10 mouse cellular contexts compared by ENCODE assay signal in the genomic region with DNA sequence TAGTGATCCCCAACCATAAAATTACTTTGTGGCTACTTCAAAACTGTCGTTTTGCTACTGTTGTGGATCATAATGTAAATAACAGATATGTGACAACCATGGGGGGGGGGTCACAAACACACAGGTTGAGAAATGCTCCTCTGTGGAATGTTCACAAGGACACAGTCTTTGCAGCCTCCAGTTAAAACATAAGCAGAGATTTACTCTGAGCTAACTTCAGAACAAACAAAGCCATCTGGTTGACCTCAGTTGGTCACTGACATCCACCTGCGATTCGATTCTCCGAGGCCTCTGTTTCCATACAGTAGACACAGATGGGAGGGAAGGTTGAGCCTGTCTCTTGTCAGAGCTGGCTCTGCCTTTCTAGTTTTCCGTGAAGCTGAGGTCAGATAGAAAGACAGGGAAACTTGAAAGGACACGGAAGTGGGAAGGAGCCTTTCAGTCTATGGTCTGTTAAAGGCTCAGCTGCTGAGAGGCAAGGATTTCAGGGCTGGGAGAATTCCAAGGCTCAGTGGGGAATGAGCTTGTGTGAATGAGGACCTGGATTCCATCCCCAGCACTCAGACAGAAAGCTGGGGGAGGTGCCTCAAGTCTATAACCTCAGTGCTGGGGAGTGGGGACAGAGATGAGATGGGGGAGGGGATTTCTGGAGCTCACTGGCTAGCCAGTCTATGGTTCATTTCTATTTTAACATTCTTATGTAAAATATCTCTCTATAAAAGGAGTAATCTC.
A peak's percentile ranks its signal among the peaks of the same experiment; 100 is the strongest.
DNase-seq lines count a peak whose midpoint lies in the region; ATAC-seq lines count a peak whose summit lies in the region.
"Had no signal": no experiment of that assay in that cellular context is flagged by ENCODE, and none has a peak within 500 bp of the region (broad histone marks: within the 10 kb centered on the region; RNA-seq: fewer than 3 reads in every experiment).

No protein-coding gene starts in this region.

- H3K9ac ChIP-seq in forebrain, embryonic 13.5 days: no peak overlapping the region
- no peak overlapping the region for H3K9ac ChIP-seq in hindbrain, embryonic 12.5 days
- H3K9ac ChIP-seq in liver, embryonic 15.5 days: no peak overlapping the region
- H3K9ac ChIP-seq in kidney, embryonic 15.5 days: no peak overlapping the region

- peaks cover 7% of the 10 kb centered on the region; the same call in 1 of the 2 replicates for H3K9me3 ChIP-seq in forebrain, embryonic 10.5 days
- no peaks in the 10 kb centered on the region for H3K9me3 ChIP-seq in forebrain, embryonic 13.5 days (replicated peaks)
- 0 out of 2 replicates have a peak, but pooled peaks cover 5% of the 10 kb centered on the region for H3K9me3 ChIP-seq in hindbrain, embryonic 10.5 days
- H3K9me3 ChIP-seq in hindbrain, embryonic 12.5 days (replicated peaks): no peaks in the 10 kb centered on the region
- H3K9me3 ChIP-seq in liver, embryonic 15.5 days (replicated peaks): no peaks in the 10 kb centered on the region
- no peaks in the 10 kb centered on the region for H3K9me3 ChIP-seq in kidney, embryonic 15.5 days (replicated peaks)

- H3K4me3 ChIP-seq in forebrain, embryonic 10.5 days: no peak overlapping the region
- H3K4me3 ChIP-seq in forebrain, embryonic 13.5 days: no peak overlapping the region
- no peak overlapping the region for H3K4me3 ChIP-seq in hindbrain, embryonic 10.5 days
- H3K4me3 ChIP-seq in hindbrain, embryonic 12.5 days: no peak overlapping the region
- H3K4me3 ChIP-seq in liver, embryonic 15.5 days (replicated peaks): no peak overlapping the region
- no peak overlapping the region for H3K4me3 ChIP-seq in kidney, embryonic 15.5 days (replicated peaks)

- H3K4me2 ChIP-seq in forebrain, embryonic 13.5 days: no peak overlapping the region
- no peak overlapping the region for H3K4me2 ChIP-seq in hindbrain, embryonic 12.5 days (replicated peaks)
- no peak overlapping the region for H3K4me2 ChIP-seq in liver, embryonic 15.5 days
- no peak overlapping the region for H3K4me2 ChIP-seq in kidney, embryonic 15.5 days

- no peak for DNase-seq in forebrain, embryonic 10.5 days (ENCODE audit: extremely low spot score, low spot score)
- no peak for DNase-seq in hindbrain, embryonic 10.5 days (ENCODE audit: low spot score)
- peak; percentile 52 for DNase-seq in ZHBTc4 (ENCODE audit: low read depth, low spot score)
- DNase-seq in kidney, postnatal 4 days: no peak
- DNase-seq: spleen, adult 18-20 months had no signal

- H3K36me3 ChIP-seq in forebrain, embryonic 10.5 days (replicated peaks): no peaks in the 10 kb centered on the region
- H3K36me3 ChIP-seq in forebrain, embryonic 13.5 days (ENCODE audit: poor library complexity, severe bottlenecking): no peaks in the 10 kb centered on the region
- no peaks in the 10 kb centered on the region for H3K36me3 ChIP-seq in hindbrain, embryonic 10.5 days
- no peaks in the 10 kb centered on the region for H3K36me3 ChIP-seq in hindbrain, embryonic 12.5 days
- H3K36me3 ChIP-seq in liver, embryonic 15.5 days (replicated peaks): no peaks in the 10 kb centered on the region
- no peaks in the 10 kb centered on the region for H3K36me3 ChIP-seq in kidney, embryonic 15.5 days

- 0 out of 2 replicates have a peak overlapping the region, but pooled peaks have one; percentile 57 for H3K27ac ChIP-seq in forebrain, embryonic 10.5 days
- no peak overlapping the region for H3K27ac ChIP-seq in forebrain, embryonic 13.5 days
- peak overlapping the region; percentile 23 for H3K27ac ChIP-seq in hindbrain, embryonic 10.5 days
- H3K27ac ChIP-seq in hindbrain, embryonic 12.5 days: no peak overlapping the region
- H3K27ac ChIP-seq in liver, embryonic 15.5 days (replicated peaks): peak overlapping the region; percentile 45; the same call in 1 of the 2 replicates
- no peak overlapping the region for H3K27ac ChIP-seq in kidney, embryonic 15.5 days

- ATAC-seq in forebrain, embryonic 13.5 days: no peak
- no peak for ATAC-seq in hindbrain, embryonic 12.5 days (ENCODE audit: low FRiP score)
- no peak for ATAC-seq in liver, embryonic 15.5 days (ENCODE audit: insufficient read depth)
- ATAC-seq in kidney, embryonic 15.5 days (replicated peaks; ENCODE audit: low FRiP score): no peak
- ATAC-seq: inflammation-experienced regulatory T-cells, adult 6 months had no signal

- 49% methylated on average over 6 of the region's 6 CpGs for WGBS in forebrain, embryonic 10.5 days
- WGBS in forebrain, embryonic 13.5 days: 40% methylated on average over 6 of the region's 6 CpGs
- 42% methylated on average over 6 of the region's 6 CpGs for WGBS in hindbrain, embryonic 10.5 days
- WGBS in hindbrain, embryonic 12.5 days: 42% methylated on average over 6 of the region's 6 CpGs
- WGBS in liver, embryonic 15.5 days (ENCODE audit: insufficient replicate concordance): 43% methylated on average over 6 of the region's 6 CpGs
- 41% methylated on average over 6 of the region's 6 CpGs for WGBS in kidney, embryonic 15.5 days

- H3K27me3 ChIP-seq in forebrain, embryonic 10.5 days (ENCODE audit: poor library complexity, severe bottlenecking): no peaks in the 10 kb centered on the region
- no peaks in the 10 kb centered on the region for H3K27me3 ChIP-seq in forebrain, embryonic 13.5 days
- H3K27me3 ChIP-seq in hindbrain, embryonic 10.5 days (ENCODE audit: insufficient read depth, poor library complexity, severe bottlenecking): no peaks in the 10 kb centered on the region
- H3K27me3 ChIP-seq in hindbrain, embryonic 12.5 days: no peaks in the 10 kb centered on the region
- H3K27me3 ChIP-seq in liver, embryonic 15.5 days: no peaks in the 10 kb centered on the region
- H3K27me3 ChIP-seq in kidney, embryonic 15.5 days: no peaks in the 10 kb centered on the region

- peaks cover 15% of the 10 kb centered on the region for H3K4me1 ChIP-seq in forebrain, embryonic 10.5 days
- H3K4me1 ChIP-seq in forebrain, embryonic 13.5 days: no peaks in the 10 kb centered on the region; the same call in 1 of the 2 replicates
- peaks cover 13% of the 10 kb centered on the region for H3K4me1 ChIP-seq in hindbrain, embryonic 10.5 days (replicated peaks)
- H3K4me1 ChIP-seq in hindbrain, embryonic 12.5 days: no peaks in the 10 kb centered on the region
- H3K4me1 ChIP-seq in liver, embryonic 15.5 days (replicated peaks): peaks cover 4% of the 10 kb centered on the region
- no peaks in the 10 kb centered on the region for H3K4me1 ChIP-seq in kidney, embryonic 15.5 days

Comparison
In these comparisons a context has a peak if more than half of its experiments do, and no peak if none do; other contexts are left out.
1. H3K27ac ChIP-seq: peak in forebrain, embryonic 10.5 days (single experiment), hindbrain, embryonic 10.5 days (single experiment) and liver, embryonic 15.5 days (single experiment); none in forebrain, embryonic 13.5 days (single experiment), hindbrain, embryonic 12.5 days (single experiment) and kidney, embryonic 15.5 days (single experiment).